Mouse (Mus musculus) forebrain, postnatal 0 days (tissue): ENCODE results near the gene Mup4. TPM values are rescaled to one million over a fixed set of nuclear protein-coding genes. Genes with fewer than 3 reads are reported as not detected.

Source experiments
- ATAC-seq: fragments of 200-750 bp; cut with Nextera tagmentation; 2 replicates; pipeline ENCODE4 v1.8.0; 2017; ENCODE audit warnings: mild to moderate bottlenecking, moderate library complexity
- DNase-seq: peaks from one replicate; pipeline ENCODE4 v3.0.0-alpha.2; 2015
- H3K27ac ChIP-seq: fragments of 300-500 bp; sonication (generic); 2 replicates; pipeline ENCODE4 v1.5.1; 2014; ENCODE audit warnings: low read depth, mild to moderate bottlenecking, antibody characterized with exemption, low read length, moderate library complexity, mixed read lengths
- H3K27me3 ChIP-seq: fragments of 300-500 bp; sonication (generic); 2 replicates; pipeline ENCODE4 v1.6.1; 2014; ENCODE audit warnings: mild to moderate bottlenecking, low read length, mixed read lengths; ENCODE audit not compliant: insufficient read depth
- H3K36me3 ChIP-seq: fragments of 300-500 bp; sonication (generic); 2 replicates; pipeline ENCODE4 v1.6.1; 2014; ENCODE audit warnings: mild to moderate bottlenecking, moderate library complexity; ENCODE audit not compliant: insufficient read depth
- H3K4me1 ChIP-seq: fragments of 300-500 bp; sonication (generic); 2 replicates; pipeline ENCODE4 v1.6.1; 2014; ENCODE audit warnings: antibody characterized with exemption; ENCODE audit not compliant: insufficient read depth
- H3K4me2 ChIP-seq: fragments of 300-500 bp; sonication (generic); 2 replicates; pipeline ENCODE4 v1.6.1; 2014; ENCODE audit warnings: low read depth, mild to moderate bottlenecking, moderate library complexity
- H3K4me3 ChIP-seq: fragments of 300-500 bp; sonication (generic); 2 replicates; pipeline ENCODE4 v1.5.1; 2014; ENCODE audit warnings: low read depth, low read length, mixed read lengths
- H3K9ac ChIP-seq: fragments of 300-500 bp; sonication (generic); 2 replicates; pipeline ENCODE4 v1.6.1; 2014; ENCODE audit warnings: mild to moderate bottlenecking
- H3K9me3 ChIP-seq: fragments of 300-500 bp; sonication (generic); 2 replicates; pipeline ENCODE4 v1.6.1; 2016; ENCODE audit warnings: low read length
- CTCF ChIP-seq: sonication (generic); IDR thresholded peaks from 2 replicates; pipeline ENCODE4 v1.5.1; 2016; ENCODE audit warnings: antibody characterized with exemption, control low read depth, low read depth
- WGBS: fragments of 180-500 bp; shearing (Covaris S2); extraction: QIAGEN DNeasy Blood & Tissue Kit; methylation state at CpG from one replicate; pipeline ENCODE4 v1.1.7; 2014; 5-methylcytosine and 5-hydroxymethylcytosine counted together
- polyA plus RNA-seq: library from polyadenylated mRNA; unstranded; fragments of >200 nt; fragmentation: Nextera tagmentation; extraction: Ambion mirVana; gene quantifications from 2 replicates; pipeline ENCODE4 v1.2.1, GENCODE M21; 2015
- total RNA-seq: library from RNA; depleted of rRNA; stranded (reverse); fragments of >200 nt; gene quantifications from 2 replicates; pipeline ENCODE4 v1.2.3, GENCODE M21; 2014; rRNA removed

Mup4 gene
- total and polyA plus RNA-seq, 2 experiments from 2014 or later: not detected

- Histone ChIP-seq H3K4me2 (no peak overlapping the region), H3K27me3 (no peaks in the 10 kb centered on the region), H3K36me3 (no peaks in the 10 kb centered on the region), H3K27ac (no peak overlapping the region), H3K9me3 (no peaks in the 10 kb centered on the region), H3K4me1 (no peaks in the 10 kb centered on the region), H3K4me3 (no peak overlapping the region), H3K9ac (no peak overlapping the region)
- 84% methylated on average over 9 of the region's 9 CpGs for WGBS
- ATAC-seq (no peak), DNase-seq (no peak)
- TF ChIP-seq CTCF: no peak
Measured at GRCm38 (mm10) chr4:59925082-59925481, 35.4 kb downstream of the Mup4 start.

GRCm38 (mm10) chr4:59917966-59918365, 42.5 kb downstream of the Mup4 start:
- Histone ChIP-seq H3K27ac (no peak overlapping the region), H3K27me3 (no peaks in the 10 kb centered on the region), H3K4me1 (no peaks in the 10 kb centered on the region), H3K4me3 (no peak overlapping the region), H3K9ac (no peak overlapping the region), H3K36me3 (no peaks in the 10 kb centered on the region), H3K4me2 (no peak overlapping the region), H3K9me3 (no peaks in the 10 kb centered on the region)
- DNase-seq (no peak), ATAC-seq (no peak)
- no peak for TF ChIP-seq CTCF
- 92% methylated on average over 3 of the region's 3 CpGs for WGBS

- ATAC-seq: no peak; the same call in 1 of the 2 replicates
- 13% methylated on average over 22 of the region's 22 CpGs for WGBS
- DNase-seq: no peak
- Histone ChIP-seq H3K9me3 (no peaks in the 10 kb centered on the region), H3K9ac (no peak within 1 kb of the TSS), H3K4me1 (no peaks in the 10 kb centered on the region), H3K27ac (no peak within 1 kb of the TSS), H3K4me3 (no peak within 1 kb of the TSS), H3K36me3 (no peaks in the 10 kb centered on the region), H3K27me3 (no peaks in the 10 kb centered on the region), H3K4me2 (no peak within 1 kb of the TSS)
- no peak for TF ChIP-seq CTCF
Measured at GRCm38 (mm10) chr4:59914608-59915403, 45.7 kb downstream of the Mup4 start, which contains the start of gene Slc46a2. Gene Slc46a2 (minus strand): TSS chr4:59915056.

- WGBS: 95% methylated on average over 2 of the region's 2 CpGs
- DNase-seq: no peak
- no peak for TF ChIP-seq CTCF
Measured at GRCm38 (mm10) chr4:59908785-59909184, 51.7 kb downstream of the Mup4 start.

GRCm38 (mm10) chr4:59907657-59908230, 52.8 kb downstream of the Mup4 start:
- no peaks in the 10 kb centered on the region for H3K36me3 ChIP-seq
- DNase-seq: no peak
- no peaks in the 10 kb centered on the region for H3K9me3 ChIP-seq
- no peaks in the 10 kb centered on the region for H3K27me3 ChIP-seq
- ATAC-seq: no peak
- no peak overlapping the region for H3K4me2 ChIP-seq
- H3K9ac ChIP-seq: no peak overlapping the region
- H3K27ac ChIP-seq: no peak overlapping the region
- 55% methylated on average over 10 of the region's 10 CpGs for WGBS
- H3K4me3 ChIP-seq: no peak overlapping the region
- TF ChIP-seq CTCF: no peak
- H3K4me1 ChIP-seq: no peaks in the 10 kb centered on the region

More at GRCm38 (mm10) chr4:59908785-59909184, 51.7 kb downstream of the Mup4 start:
- no peaks in the 10 kb centered on the region for H3K36me3 ChIP-seq
- H3K9me3 ChIP-seq: no peaks in the 10 kb centered on the region
- no peak for ATAC-seq
- no peak overlapping the region for H3K4me2 ChIP-seq
- no peaks in the 10 kb centered on the region for H3K4me1 ChIP-seq
- H3K27me3 ChIP-seq: no peaks in the 10 kb centered on the region
- H3K27ac ChIP-seq: no peak overlapping the region
- H3K4me3 ChIP-seq: no peak overlapping the region
- no peak overlapping the region for H3K9ac ChIP-seq

GRCm38 (mm10) chr4:59907092-59907491, 53.4 kb downstream of the Mup4 start:
- TF ChIP-seq CTCF: no peak
- no peak for ATAC-seq
- H3K9ac ChIP-seq: no peak overlapping the region
- WGBS: 86% methylated on average over 6 of the region's 6 CpGs
- no peak overlapping the region for H3K27ac ChIP-seq
- no peaks in the 10 kb centered on the region for H3K36me3 ChIP-seq
- H3K27me3 ChIP-seq: no peaks in the 10 kb centered on the region
- H3K4me2 ChIP-seq: no peak overlapping the region
- no peaks in the 10 kb centered on the region for H3K4me1 ChIP-seq
- H3K4me3 ChIP-seq: no peak overlapping the region
- no peak for DNase-seq
- H3K9me3 ChIP-seq: no peaks in the 10 kb centered on the region

Other genes starting within 250 kb of the Mup4 start
- 31.3 and 34.1 TPM in 2 replicates for gene Inip, start 159.1 kb downstream of the Mup4 start, total RNA-seq
- 39.2 and 43.2 TPM in 2 replicates for gene Inip, start 159.1 kb downstream of the Mup4 start, polyA plus RNA-seq
- gene Snx30, start 154.9 kb downstream of the Mup4 start, total RNA-seq: 22.7 and 31.4 TPM in 2 replicates
- 9.8 and 16.9 TPM in 2 replicates for gene Snx30, start 154.9 kb downstream of the Mup4 start, polyA plus RNA-seq
- gene Slc46a2, start 45.7 kb downstream of the Mup4 start, total RNA-seq: not detected in 2 replicates
- gene Slc46a2, start 45.7 kb downstream of the Mup4 start, polyA plus RNA-seq: 0.05 and 0.12 TPM in 2 replicates
- gene Mup6, start 3.6 kb upstream of the Mup4 start, total RNA-seq: not detected in 2 replicates
- gene Mup6, start 3.6 kb upstream of the Mup4 start, polyA plus RNA-seq: not detected in 2 replicates
- gene Mup7, start 109.8 kb upstream of the Mup4 start, total RNA-seq: not detected in 2 replicates
- gene Mup7, start 109.8 kb upstream of the Mup4 start, polyA plus RNA-seq: not detected in 2 replicates
- gene Mup2, start 193.6 kb upstream of the Mup4 start, total RNA-seq: not detected in 2 replicates
- not detected in 2 replicates for gene Mup2, start 193.6 kb upstream of the Mup4 start, polyA plus RNA-seq